Mouse (Mus musculus) monocyte, adult 59 days (primary cell): ENCODE results near the gene Ppcdc. TPM values are rescaled to one million over a fixed set of nuclear protein-coding genes. Genes with fewer than 3 reads are reported as not detected.

ENCODE experiments used
- total RNA-seq, 2 experiments: library from RNA; stranded (reverse); gene quantifications; one replicate each; pipeline ENCODE4 v1.2.4; 2023

Ppcdc gene
- total RNA-seq, result 10 to 100 TPM; 19.5 to 28.5 TPM

GRCm38 (mm10) chr9:57439522-57440295 lies at the start of gene Ppcdc:
Gene Ppcdc (minus strand): TSS chr9:57440124.

GRCm38 (mm10) chr9:57467896-57468549 lies 28.1 kb upstream of the Ppcdc start, which contains the start of gene Scamp5:
Gene Scamp5 (minus strand): TSS chr9:57468060.

Other genes starting within 250 kb of the Ppcdc start
- not detected for gene Trcg1, start 203.6 kb downstream of the Ppcdc start, total RNA-seq
- 10 to 100 TPM; 70.0 to 77.6 TPM for gene 1700017B05Rik, start 177.5 kb downstream of the Ppcdc start, total RNA-seq
- 10 to 100 TPM; 18.7 to 19.8 TPM for gene Scamp5, start 27.9 kb upstream of the Ppcdc start, total RNA-seq
- gene Rpp25, start 63.9 kb upstream of the Ppcdc start, total RNA-seq, result under 1 TPM in 1 of 2 experiments, not detected in 1; 0.34 TPM
- 100 to 1,000 TPM; 145 to 158 TPM for gene Cox5a, start 81.2 kb upstream of the Ppcdc start, total RNA-seq
- gene Fam219b, start 97.4 kb upstream of the Ppcdc start, total RNA-seq, result 10 to 100 TPM; 15.8 to 16.1 TPM
- 10 to 100 TPM; 12.0 to 12.1 TPM for gene Mpi, start 112.6 kb upstream of the Ppcdc start, total RNA-seq
- 100 to 1,000 TPM; 122 to 136 TPM for gene Scamp2, start 120.8 kb upstream of the Ppcdc start, total RNA-seq
- gene Ulk3, start 149.3 kb upstream of the Ppcdc start, total RNA-seq, result 10 to 100 TPM; 31.8 to 33.3 TPM
- gene Cplx3, start 166.2 kb upstream of the Ppcdc start, total RNA-seq, result not detected
- gene Lman1l, start 180.7 kb upstream of the Ppcdc start, total RNA-seq, result not detected
- gene Csk, start 213.5 kb upstream of the Ppcdc start, total RNA-seq, result 100 to 1,000 TPM; 359 to 372 TPM
- not detected for gene Cyp1a2, start 243.6 kb upstream of the Ppcdc start, total RNA-seq
- gene Cyp1a1, start 247.8 kb upstream of the Ppcdc start, total RNA-seq, result not detected